Mouse (Mus musculus) urinary bladder, adult 18-20 months (tissue): ENCODE data around the gene Prl.
"Not testable (repeated sequence)": the region's sequence is repeated elsewhere in the genome, so short reads cannot be mapped to it uniquely, and the experiment has no call there.

Experiments
- DNase-seq, 2 experiments: peaks; one replicate each; pipeline ENCODE4 v3.0.0; 2022; ENCODE audit warnings: low spot score in 2 of 2, mixed read lengths in 2 of 2

Gene Prl

GRCm38 (mm10) chr13:27057270-27057669, at the start of gene Prl:
Gene Prl, plus strand, starts transcription at chr13:27057570.
- no peak for DNase-seq

DNA sequence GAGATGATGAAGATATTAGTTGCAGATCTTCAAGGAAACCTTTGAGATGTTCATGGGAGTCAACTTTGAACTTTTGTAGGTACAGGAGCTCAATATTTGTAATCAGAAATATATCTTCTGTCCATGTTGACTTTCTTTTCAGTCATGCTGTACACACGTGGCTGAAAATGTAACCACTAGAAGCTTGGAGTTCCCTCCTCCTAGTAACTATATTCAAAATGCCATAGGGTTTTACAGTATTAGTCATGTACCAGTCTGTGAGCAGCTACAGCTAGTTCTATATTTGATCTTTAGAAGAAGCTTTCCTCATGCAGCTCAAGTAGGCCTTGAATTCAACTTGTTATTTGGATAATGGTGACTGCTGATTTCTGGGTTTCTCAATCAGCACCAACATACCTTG, 30.8 kb upstream of the Prl start:
- no peak for DNase-seq

DNA sequence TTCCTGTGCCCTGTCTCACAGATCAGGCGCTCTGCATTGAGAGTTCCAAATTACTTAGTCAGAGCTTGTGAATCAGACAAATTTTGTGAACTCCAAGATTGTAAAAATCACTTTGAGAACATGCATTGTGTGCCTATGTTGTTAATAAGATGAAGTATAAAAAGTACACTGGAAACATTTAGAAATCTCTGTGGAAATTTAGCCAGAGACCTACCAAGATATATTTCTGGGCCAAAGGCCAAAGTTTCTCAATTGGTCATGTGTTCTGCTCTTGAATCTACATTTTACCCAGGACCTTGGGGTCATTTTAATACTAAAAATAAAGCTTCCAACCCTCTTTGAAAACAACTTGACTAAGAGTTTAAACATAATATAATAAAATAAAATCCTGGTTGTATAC, 30.0 kb upstream of the Prl start:
- DNase-seq, result no peak

- DNase-seq, result no peak
Measured at GRCm38 (mm10) chr13:27028501-27029240, 28.7 kb upstream of the Prl start.

GRCm38 (mm10) chr13:27031101-27031852, 26.1 kb upstream of the Prl start:
- no peak for DNase-seq

DNA sequence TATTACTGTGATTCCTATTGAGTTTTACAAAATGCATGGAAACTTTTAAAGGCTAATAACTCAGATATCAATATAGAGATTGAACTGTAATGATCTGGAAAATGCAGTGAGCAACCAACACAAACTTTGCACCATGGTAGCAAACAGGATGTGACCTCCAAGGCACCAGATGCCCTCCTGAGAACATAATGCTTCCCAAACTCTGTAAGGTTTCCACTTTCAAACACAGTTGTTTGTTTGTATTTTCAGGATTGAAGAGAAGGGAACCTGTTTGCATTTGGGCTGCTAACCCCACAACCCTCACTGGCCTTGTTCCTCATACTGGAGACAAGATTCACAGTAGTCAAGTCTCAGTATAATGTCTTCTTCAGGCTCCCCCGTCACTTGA, 25.5 kb upstream of the Prl start:
- DNase-seq, result no peak

DNA sequence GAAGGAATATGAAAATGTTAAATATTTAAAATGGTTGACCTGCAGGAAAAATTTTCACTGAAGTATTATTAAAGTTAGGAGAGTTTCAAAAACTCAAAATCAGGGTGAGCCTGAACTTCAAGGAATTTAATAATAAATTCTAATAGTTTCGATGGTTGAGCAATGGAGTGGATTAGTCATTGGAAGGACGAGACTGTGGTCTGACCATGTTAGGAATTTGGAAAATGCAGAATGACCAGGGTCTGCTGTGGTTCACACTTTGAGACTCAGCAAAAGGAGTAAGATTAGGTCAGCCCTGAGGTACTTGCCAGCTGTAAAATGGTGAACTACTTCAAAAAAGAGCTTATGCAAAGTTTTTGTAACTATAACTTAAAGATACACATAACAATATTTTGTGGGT, 24.4 kb upstream of the Prl start:
- DNase-seq, result no peak

- no peak for DNase-seq
Measured at GRCm38 (mm10) chr13:27042185-27042584, 15.2 kb upstream of the Prl start.

DNA sequence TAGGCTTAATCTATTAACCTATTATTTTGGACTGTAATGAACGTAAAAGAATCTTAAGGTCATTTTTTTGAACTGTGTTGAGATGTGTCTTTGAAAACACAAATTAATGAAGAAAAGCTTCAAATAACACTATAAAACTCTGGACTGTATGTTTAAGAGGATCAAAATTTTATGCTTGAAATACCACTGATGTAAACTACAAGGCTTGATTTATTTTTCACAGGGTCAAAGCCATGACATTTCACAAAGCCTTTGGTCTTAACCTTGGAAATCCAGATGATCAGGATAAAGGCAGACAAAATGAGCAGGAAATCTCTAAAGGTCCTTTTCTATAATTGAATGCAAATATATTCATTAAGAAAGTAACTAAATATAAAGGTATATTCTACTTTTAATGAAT, 14.0 kb upstream of the Prl start:
- no peak for DNase-seq

GRCm38 (mm10) chr13:27059177-27059576, 1.8 kb downstream of the Prl start:
- no peak for DNase-seq

DNA sequence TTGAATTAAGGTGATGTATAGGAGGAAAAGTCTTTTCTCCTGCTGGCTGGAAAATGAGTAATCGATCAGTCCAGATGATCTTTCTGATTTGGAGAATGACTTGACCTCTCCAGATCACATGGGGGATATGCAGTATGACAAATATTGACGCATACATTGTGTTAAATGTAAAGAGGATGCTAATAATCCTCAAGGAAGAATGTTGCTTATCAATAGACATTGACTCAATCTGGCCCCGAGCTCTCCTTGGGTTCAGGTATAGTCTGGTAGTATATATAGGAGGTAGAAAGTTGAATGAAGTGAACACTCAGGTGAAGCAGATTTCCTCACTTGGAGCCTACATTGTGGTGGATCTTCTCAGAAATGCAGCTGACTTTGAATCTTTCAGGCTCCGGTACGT, 36.5 kb downstream of the Prl start, which contains the start of gene Prl3d1:
Gene Prl3d1, plus strand, starts transcription at position 301 of the 400 bp plus-strand sequence.
- not testable (repeated sequence) for DNase-seq
